Mouse (Mus musculus) cerebellum, postnatal 4 days (tissue): ENCODE data around the gene Mapk9.
A peak's percentile ranks its signal among the peaks of the same experiment; 100 is the strongest.
"Not testable (repeated sequence)": the region's sequence is repeated elsewhere in the genome, so short reads cannot be mapped to it uniquely, and the experiment has no call there.

ENCODE experiments used
- DNase-seq, 2 experiments: peaks; one replicate each; pipeline ENCODE4 v3.0.0; 2022; ENCODE audit warnings: low spot score in 2 of 2, mixed read lengths in 1 of 2

Gene Mapk9

GRCm38 (mm10) chr11:49846401-49847070 lies at the start of gene Mapk9:
Mapk9 (plus strand) TSS chr11:49846751.
- peak; percentile 94 to 98 for DNase-seq

GRCm38 (mm10) chr11:49798931-49799330 lies 47.6 kb upstream of the Mapk9 start:
- no peak for DNase-seq

GRCm38 (mm10) chr11:49801516-49801915 lies 45.0 kb upstream of the Mapk9 start:
- DNase-seq = peak in 1 of 2 experiments; percentile 29

- DNase-seq = no peak
Observed at GRCm38 (mm10) chr11:49803801-49804200, 42.8 kb upstream of the Mapk9 start.

- no peak for DNase-seq
Observed at GRCm38 (mm10) chr11:49806218-49806617, 40.3 kb upstream of the Mapk9 start.

GRCm38 (mm10) chr11:49808946-49809345 lies 37.6 kb upstream of the Mapk9 start:
- no peak for DNase-seq

- not testable (repeated sequence) for DNase-seq
Observed at GRCm38 (mm10) chr11:49810696-49811095, 35.9 kb upstream of the Mapk9 start.

GRCm38 (mm10) chr11:49811099-49811541 lies 35.4 kb upstream of the Mapk9 start:
- no peak for DNase-seq

GRCm38 (mm10) chr11:49811879-49812278 lies 34.7 kb upstream of the Mapk9 start:
- DNase-seq = no peak

- no peak for DNase-seq
Observed at GRCm38 (mm10) chr11:49818869-49819566, 27.5 kb upstream of the Mapk9 start.

GRCm38 (mm10) chr11:49819676-49820075 lies 26.9 kb upstream of the Mapk9 start:
- DNase-seq = no peak

- no peak for DNase-seq
Observed at GRCm38 (mm10) chr11:49820928-49821327, 25.6 kb upstream of the Mapk9 start.

GRCm38 (mm10) chr11:49821546-49821945 lies 25.0 kb upstream of the Mapk9 start:
- DNase-seq = no peak

- DNase-seq = no peak
Observed at GRCm38 (mm10) chr11:49822337-49822736, 24.2 kb upstream of the Mapk9 start.

- peak; percentile 48 to 63 for DNase-seq
Observed at GRCm38 (mm10) chr11:49824896-49825295, 21.7 kb upstream of the Mapk9 start.

- DNase-seq = no peak
Observed at GRCm38 (mm10) chr11:49827243-49827642, 19.3 kb upstream of the Mapk9 start.

GRCm38 (mm10) chr11:49829176-49829745 lies 17.3 kb upstream of the Mapk9 start:
- DNase-seq = no peak

GRCm38 (mm10) chr11:49831980-49832379 lies 14.6 kb upstream of the Mapk9 start:
- DNase-seq = no peak

- no peak for DNase-seq
Observed at GRCm38 (mm10) chr11:49832962-49833361, 13.6 kb upstream of the Mapk9 start.

- DNase-seq = no peak
Observed at GRCm38 (mm10) chr11:49834248-49834647, 12.3 kb upstream of the Mapk9 start.

- DNase-seq = no peak
Observed at GRCm38 (mm10) chr11:49835257-49835956, 11.1 kb upstream of the Mapk9 start.

- DNase-seq = no peak
Observed at GRCm38 (mm10) chr11:49837717-49838407, 8.7 kb upstream of the Mapk9 start.
